Mouse (Mus musculus): ENCODE results near the gene Mmp23.

Gene Mmp23

GRCm38 (mm10) chr4:155601997-155602456 lies 51.2 kb downstream of the Mmp23 start:
- in situ Hi-C loops (cut with MboI; ENCODE audit: low sequenced_read_pairs) = no loop called here

GRCm38 (mm10) chr4:155601091-155601996 lies 51.8 kb downstream of the Mmp23 start, which contains the start of gene Slc35e2:
Gene Slc35e2, plus strand, starts transcription at chr4:155601416.
- in situ Hi-C loops (cut with MboI; ENCODE audit: low sequenced_read_pairs) = no loop called here

Measured in CH12F3 (cell line).